Mouse (Mus musculus) ES-Bruce4 (cell line): ENCODE data around the gene Gm3417.

ENCODE experiments used
- CTCF ChIP-seq: IDR thresholded peaks from one replicate; pipeline ENCODE4 v1.8.1; 2011; ENCODE audit warnings: low read depth, low read length
- POLR2A ChIP-seq: IDR thresholded peaks from one replicate; pipeline ENCODE4 v1.8.1; 2011; ENCODE audit warnings: low read length; ENCODE audit not compliant: insufficient read depth

- TF ChIP-seq CTCF (no peak), POLR2A (no peak)
Observed at GRCm38 (mm10) chr17:14944551-14944950, 34.0 kb downstream of the Gm3417 start.
